Mouse (Mus musculus) heart, postnatal 0 days (tissue): ENCODE data around the gene Ttc23. TPM values are rescaled to one million over a fixed set of nuclear protein-coding genes. Genes with fewer than 3 reads are reported as not detected.
A peak's percentile ranks its signal among the peaks of the same experiment; 100 is the strongest.

ENCODE experiments used
- ATAC-seq: fragments of 200-750 bp; cut with Nextera tagmentation; 2 replicates; pipeline ENCODE4 v1.8.0; 2017; ENCODE audit warnings: low read depth, moderate number of reproducible peaks, moderate library complexity; ENCODE audit not compliant: insufficient read depth
- DNase-seq: peaks from one replicate; pipeline ENCODE4 v3.0.0-alpha.2; 2016; ENCODE audit warnings: low spot score
- H3K27ac ChIP-seq: fragments of 300-500 bp; sonication (generic); 2 replicates; pipeline ENCODE4 v1.5.1; 2014; ENCODE audit warnings: low read depth, mild to moderate bottlenecking
- H3K27me3 ChIP-seq: fragments of 300-500 bp; sonication (generic); 2 replicates; pipeline ENCODE4 v1.6.1; 2014; ENCODE audit warnings: low read length, mixed read lengths; ENCODE audit not compliant: control insufficient read depth, insufficient read depth
- H3K36me3 ChIP-seq: fragments of 300-500 bp; sonication (generic); replicated peaks from 2 replicates; pipeline ENCODE4 v1.6.1; 2014; ENCODE audit warnings: low read length, mixed read lengths; ENCODE audit not compliant: control insufficient read depth, insufficient read depth
- H3K4me1 ChIP-seq: fragments of 300-500 bp; sonication (generic); 2 replicates; pipeline ENCODE4 v1.6.1; 2014; ENCODE audit warnings: antibody characterized with exemption; ENCODE audit not compliant: control insufficient read depth, insufficient read depth
- H3K4me2 ChIP-seq: fragments of 300-500 bp; sonication (generic); 2 replicates; pipeline ENCODE4 v1.6.1; 2014; ENCODE audit warnings: low read depth, mild to moderate bottlenecking, low read length, moderate library complexity
- H3K4me3 ChIP-seq: fragments of 300-500 bp; sonication (generic); 2 replicates; pipeline ENCODE4 v1.5.1; 2014; ENCODE audit warnings: low read depth, low read length
- H3K9ac ChIP-seq: fragments of 300-500 bp; sonication (generic); replicated peaks from 2 replicates; pipeline ENCODE4 v1.6.1; 2014; ENCODE audit warnings: low read depth, low read length, mixed read lengths
- H3K9me3 ChIP-seq: fragments of 300-500 bp; sonication (generic); replicated peaks from 2 replicates; pipeline ENCODE4 v1.6.1; 2016; ENCODE audit warnings: low read length; ENCODE audit not compliant: control insufficient read depth
- CTCF ChIP-seq: IDR thresholded peaks from 2 replicates; pipeline ENCODE4 v1.5.1; 2016; ENCODE audit warnings: antibody characterized with exemption, control low read depth, low read depth
- EP300 ChIP-seq: IDR thresholded peaks from 2 replicates; pipeline ENCODE4 v1.6.1; 2016; ENCODE audit warnings: antibody characterized with exemption, low read depth
- WGBS: fragments of 180-500 bp; shearing (Covaris S2); extraction: QIAGEN DNeasy Blood & Tissue Kit; methylation state at CpG from one replicate; pipeline ENCODE4 v1.1.7; 2014; 5-methylcytosine and 5-hydroxymethylcytosine counted together
- polyA plus RNA-seq: library from polyadenylated mRNA; unstranded; fragments of >200 nt; fragmentation: Nextera tagmentation; extraction: Ambion mirVana; gene quantifications from 2 replicates; pipeline ENCODE4 v1.2.1, GENCODE M21; 2015
- total RNA-seq: library from RNA; depleted of rRNA; stranded (reverse); fragments of >200 nt; gene quantifications from 2 replicates; pipeline ENCODE4 v1.2.3, GENCODE M21; 2014; ENCODE audit warnings: low replicate concordance

The Ttc23 gene
- total and polyA plus RNA-seq, 2 experiments from 2014 or later: 12.7 to 16.4 TPM

GRCm38 (mm10) chr7:67632380-67632779, 14.8 kb upstream of the Ttc23 start:
- ATAC-seq: no peak
- H3K27me3 ChIP-seq: no peaks in the 10 kb centered on the region
- H3K4me1 ChIP-seq: no peaks in the 10 kb centered on the region
- no peaks in the 10 kb centered on the region for H3K9me3 ChIP-seq
- no peak overlapping the region for H3K4me3 ChIP-seq
- no peak overlapping the region for H3K4me2 ChIP-seq
- peaks cover 5% of the 10 kb centered on the region; the same call in 1 of the 2 replicates for H3K36me3 ChIP-seq
- H3K9ac ChIP-seq: no peak overlapping the region
- DNase-seq: no peak
- H3K27ac ChIP-seq: no peak overlapping the region
- WGBS: 76% methylated on average over 5 of the region's 5 CpGs
- TF ChIP-seq CTCF (peak; percentile 32), EP300 (no peak)

GRCm38 (mm10) chr7:67634210-67634609, 13.0 kb upstream of the Ttc23 start:
- no peaks in the 10 kb centered on the region for H3K27me3 ChIP-seq
- no peak overlapping the region for H3K4me3 ChIP-seq
- no peaks in the 10 kb centered on the region for H3K9me3 ChIP-seq
- DNase-seq (no peak), ATAC-seq (no peak)
- H3K36me3 ChIP-seq: peaks cover 5% of the 10 kb centered on the region; the same call in 1 of the 2 replicates
- H3K4me2 ChIP-seq: no peak overlapping the region
- H3K27ac ChIP-seq: no peak overlapping the region
- H3K9ac ChIP-seq: no peak overlapping the region
- no peaks in the 10 kb centered on the region for H3K4me1 ChIP-seq
- WGBS: 92% methylated on average over 3 of the region's 3 CpGs
- TF ChIP-seq EP300 (no peak), CTCF (no peak)

GRCm38 (mm10) chr7:67636161-67636560, 11.0 kb upstream of the Ttc23 start:
- WGBS: 65% methylated on average over 2 of the region's 2 CpGs
- Histone ChIP-seq H3K9ac (no peak overlapping the region), H3K4me3 (no peak overlapping the region), H3K4me2 (no peak overlapping the region), H3K27me3 (no peaks in the 10 kb centered on the region), H3K36me3 (peaks cover 13% of the 10 kb centered on the region; the same call in 1 of the 2 replicates), H3K27ac (no peak overlapping the region), H3K4me1 (no peaks in the 10 kb centered on the region), H3K9me3 (no peaks in the 10 kb centered on the region)
- TF ChIP-seq EP300 (no peak), CTCF (no peak)
- no peak for ATAC-seq
- DNase-seq: no peak

- Histone ChIP-seq H3K9ac (no peak overlapping the region), H3K4me1 (no peaks in the 10 kb centered on the region; the same call in 1 of the 2 replicates), H3K4me2 (no peak overlapping the region), H3K36me3 (peaks cover 13% of the 10 kb centered on the region; the same call in 1 of the 2 replicates), H3K4me3 (no peak overlapping the region), H3K27me3 (no peaks in the 10 kb centered on the region), H3K9me3 (no peaks in the 10 kb centered on the region), H3K27ac (no peak overlapping the region)
- TF ChIP-seq EP300: no peak
- TF ChIP-seq CTCF: no peak
- ATAC-seq (no peak), DNase-seq (no peak)
- WGBS: 74% methylated on average over 3 of the region's 3 CpGs
These were observed 8.2 kb upstream of the Ttc23 start for GRCm38 (mm10) chr7:67639006-67639405.

- no peak overlapping the region for H3K27ac ChIP-seq
- H3K4me1 ChIP-seq: peaks cover 11% of the 10 kb centered on the region
- H3K4me2 ChIP-seq: no peak overlapping the region
- H3K4me3 ChIP-seq: no peak overlapping the region
- H3K27me3 ChIP-seq: no peaks in the 10 kb centered on the region
- no peak overlapping the region for H3K9ac ChIP-seq
- DNase-seq (no peak), ATAC-seq (no peak)
- H3K9me3 ChIP-seq: no peaks in the 10 kb centered on the region
- 90% methylated on average over 9 of the region's 9 CpGs for WGBS
- H3K36me3 ChIP-seq: 0 out of 2 replicates have a peak, but pooled peaks cover 8% of the 10 kb centered on the region
- TF ChIP-seq CTCF: no peak
- no peak for TF ChIP-seq EP300
These were observed 4.3 kb upstream of the Ttc23 start for GRCm38 (mm10) chr7:67642955-67643354.

- no peaks in the 10 kb centered on the region for H3K27me3 ChIP-seq
- no peak overlapping the region for H3K27ac ChIP-seq
These were observed 2.9 kb upstream of the Ttc23 start for GRCm38 (mm10) chr7:67644291-67644690.

More at GRCm38 (mm10) chr7:67644291-67644690, 2.9 kb upstream of the Ttc23 start:
- 0 out of 2 replicates have a peak, but pooled peaks cover 8% of the 10 kb centered on the region for H3K36me3 ChIP-seq
- no peak for ATAC-seq
- H3K4me1 ChIP-seq: peaks cover 22% of the 10 kb centered on the region
- H3K4me3 ChIP-seq: peak overlapping the region; percentile 78
- no peak for DNase-seq
- TF ChIP-seq CTCF: no peak
- no peak for TF ChIP-seq EP300
- peak overlapping the region; percentile 74 for H3K4me2 ChIP-seq
- no peaks in the 10 kb centered on the region for H3K9me3 ChIP-seq
- H3K9ac ChIP-seq: peak overlapping the region; percentile 94
- 37% methylated on average over 8 of the region's 8 CpGs for WGBS
